Mouse (Mus musculus) embryonic facial prominence, embryonic 14.5 days (tissue): Measurements from ENCODE around the gene Wdr37. TPM values are rescaled to one million over a fixed set of nuclear protein-coding genes. Genes with fewer than 3 reads are reported as not detected.

Experiments used
- ATAC-seq: fragments of 200-750 bp; cut with Nextera tagmentation; 2 replicates; pipeline ENCODE4 v1.8.0; 2017; ENCODE audit warnings: low read depth, moderate number of reproducible peaks, moderate TSS enrichment
- DNase-seq: peaks from one replicate; pipeline ENCODE4 v3.0.0-alpha.2; 2015; ENCODE audit warnings: low spot score
- H3K27ac ChIP-seq: fragments of 300-500 bp; sonication (generic); replicated peaks from 2 replicates; pipeline ENCODE4 v1.5.1; 2014; ENCODE audit warnings: low read depth, mild to moderate bottlenecking, low read length, moderate library complexity
- H3K27me3 ChIP-seq: fragments of 300-500 bp; sonication (generic); replicated peaks from 2 replicates; pipeline ENCODE4 v1.6.1; 2014; ENCODE audit warnings: low read length; ENCODE audit not compliant: control insufficient read depth, insufficient read depth
- H3K36me3 ChIP-seq: fragments of 300-500 bp; sonication (generic); 2 replicates; pipeline ENCODE4 v1.6.1; 2014; ENCODE audit warnings: low read length, mixed read lengths; ENCODE audit not compliant: control insufficient read depth, insufficient read depth
- H3K4me1 ChIP-seq: fragments of 300-500 bp; sonication (generic); 2 replicates; pipeline ENCODE4 v1.6.1; 2014; ENCODE audit warnings: antibody characterized with exemption, low read length; ENCODE audit not compliant: control insufficient read depth, insufficient read depth
- H3K4me2 ChIP-seq: fragments of 300-500 bp; sonication (generic); 2 replicates; pipeline ENCODE4 v1.6.1; 2014; ENCODE audit warnings: low read depth, mild to moderate bottlenecking, low read length, moderate library complexity, mixed read lengths
- H3K4me3 ChIP-seq: fragments of 300-500 bp; sonication (generic); 2 replicates; pipeline ENCODE4 v1.5.1; 2014; ENCODE audit warnings: low read depth, mild to moderate bottlenecking, low read length
- H3K9ac ChIP-seq: fragments of 300-500 bp; sonication (generic); 2 replicates; pipeline ENCODE4 v1.6.1; 2014; ENCODE audit warnings: low read depth, mild to moderate bottlenecking, low read length, moderate library complexity, mixed read lengths
- H3K9me3 ChIP-seq: fragments of 300-500 bp; sonication (generic); 2 replicates; pipeline ENCODE4 v1.6.1; 2016; ENCODE audit warnings: low read length; ENCODE audit not compliant: control insufficient read depth
- WGBS: fragments of 180-500 bp; shearing (Covaris S2); extraction: QIAGEN DNeasy Blood & Tissue Kit; methylation state at CpG from one replicate; pipeline ENCODE4 v1.1.7; 2014; 5-methylcytosine and 5-hydroxymethylcytosine counted together
- polyA plus RNA-seq: library from polyadenylated mRNA; unstranded; fragments of >200 nt; fragmentation: Nextera tagmentation; extraction: Ambion mirVana; gene quantifications from 2 replicates; pipeline ENCODE4 v1.2.1, GENCODE M21; 2014

The Wdr37 gene
- polyA plus RNA-seq, 1 experiment from 2014 or later: 21.9 TPM

DNA sequence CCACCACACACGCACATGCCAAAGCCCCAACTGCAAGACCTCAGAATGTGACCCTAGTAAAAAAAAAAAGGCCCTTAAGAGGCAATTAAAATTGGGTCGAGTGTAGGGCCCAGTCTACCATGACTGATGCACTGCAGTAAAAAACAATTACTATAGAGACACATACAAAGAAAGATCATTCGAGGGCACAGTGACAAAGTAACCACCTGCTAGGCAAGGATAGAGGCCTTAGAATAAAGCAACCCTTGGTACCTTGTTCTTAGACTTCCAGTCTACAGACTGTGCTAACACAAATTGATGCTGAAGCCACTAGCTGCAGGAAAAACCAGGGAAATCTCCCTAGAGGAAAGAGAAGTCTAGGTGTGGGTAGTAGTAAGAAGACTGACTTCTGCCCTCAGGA is 33.3 kb downstream of the Wdr37 start:
- WGBS: 74% methylated on average over 3 of the region's 3 CpGs
- Histone ChIP-seq H3K4me2 (no peak overlapping the region), H3K4me3 (no peak overlapping the region), H3K27me3 (no peaks in the 10 kb centered on the region), H3K9me3 (no peaks in the 10 kb centered on the region), H3K4me1 (no peaks in the 10 kb centered on the region), H3K36me3 (peaks cover 91% of the 10 kb centered on the region), H3K27ac (no peak overlapping the region), H3K9ac (no peak overlapping the region)
- ATAC-seq (no peak), DNase-seq (no peak)

DNA sequence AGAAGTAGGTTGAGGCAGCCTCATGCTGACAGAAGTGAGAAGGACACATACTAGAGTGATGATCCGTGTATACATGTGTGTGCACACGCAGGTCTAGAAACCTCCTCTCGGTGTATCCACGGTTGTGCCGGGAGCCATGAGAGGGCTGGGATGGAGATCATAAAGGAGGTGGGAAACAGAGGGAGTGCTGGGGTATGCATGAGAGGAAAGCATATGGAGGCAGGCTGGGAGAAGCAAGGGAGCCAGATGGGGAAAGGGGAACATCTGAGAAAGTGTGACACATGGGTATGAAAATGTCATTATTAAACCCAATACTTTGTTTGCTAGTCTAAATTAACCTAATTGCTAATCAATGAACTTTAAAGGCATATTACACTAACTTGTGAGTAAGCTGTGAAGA is 37.1 kb downstream of the Wdr37 start:
- Histone ChIP-seq H3K27me3 (no peaks in the 10 kb centered on the region), H3K9me3 (no peaks in the 10 kb centered on the region), H3K4me3 (no peak overlapping the region), H3K36me3 (peaks cover 74% of the 10 kb centered on the region), H3K4me2 (no peak overlapping the region), H3K9ac (no peak overlapping the region), H3K4me1 (no peaks in the 10 kb centered on the region), H3K27ac (no peak overlapping the region)
- 96% methylated on average over 5 of the region's 5 CpGs for WGBS
- ATAC-seq (no peak), DNase-seq (no peak)

- ATAC-seq (no peak), DNase-seq (no peak)
- Histone ChIP-seq H3K9me3 (no peaks in the 10 kb centered on the region), H3K27ac (no peak overlapping the region), H3K4me3 (no peak overlapping the region), H3K27me3 (no peaks in the 10 kb centered on the region), H3K9ac (no peak overlapping the region), H3K4me1 (no peaks in the 10 kb centered on the region), H3K36me3 (peaks cover 66% of the 10 kb centered on the region), H3K4me2 (no peak overlapping the region)
- WGBS: 79% methylated on average over 7 of the region's 7 CpGs
Observed at GRCm38 (mm10) chr13:8831546-8832251, 40.0 kb downstream of the Wdr37 start.

GRCm38 (mm10) chr13:8830696-8831095 is 41.0 kb downstream of the Wdr37 start:
- ATAC-seq: no peak
- no peak overlapping the region for H3K27ac ChIP-seq
- no peak overlapping the region for H3K4me2 ChIP-seq
- H3K27me3 ChIP-seq: no peaks in the 10 kb centered on the region
- no peak for DNase-seq
- peaks cover 57% of the 10 kb centered on the region for H3K36me3 ChIP-seq
- H3K9me3 ChIP-seq: no peaks in the 10 kb centered on the region
- H3K4me3 ChIP-seq: no peak overlapping the region
- no peak overlapping the region for H3K9ac ChIP-seq
- H3K4me1 ChIP-seq: no peaks in the 10 kb centered on the region

DNA sequence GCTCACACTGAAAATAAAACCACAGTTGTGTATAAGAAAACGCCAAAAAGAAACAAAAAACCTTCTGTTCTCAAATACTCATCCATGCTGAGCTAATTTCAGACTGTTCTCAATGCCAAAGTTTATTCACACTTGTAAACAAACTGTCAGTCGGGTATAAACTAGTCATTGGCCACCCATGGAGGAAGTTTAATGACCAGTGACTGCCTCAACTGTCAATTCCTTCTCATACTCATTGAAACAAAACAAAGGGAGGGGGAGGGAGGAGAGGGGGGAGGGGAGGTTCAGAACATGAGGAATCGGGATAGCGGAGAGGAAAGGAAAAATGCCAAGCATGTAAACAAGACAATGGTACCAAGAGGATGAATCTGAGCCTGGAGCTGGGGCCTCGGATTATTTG is 41.9 kb downstream of the Wdr37 start:
- ATAC-seq (no peak), DNase-seq (peak; percentile 38)
- no peak overlapping the region for H3K4me2 ChIP-seq
- H3K9ac ChIP-seq: no peak overlapping the region
- H3K4me3 ChIP-seq: no peak overlapping the region
- H3K27me3 ChIP-seq: no peaks in the 10 kb centered on the region
- no peaks in the 10 kb centered on the region for H3K9me3 ChIP-seq
- H3K36me3 ChIP-seq: peaks cover 51% of the 10 kb centered on the region
- 54% methylated on average over 5 of the region's 5 CpGs for WGBS
- H3K4me1 ChIP-seq: no peaks in the 10 kb centered on the region
- no peak overlapping the region for H3K27ac ChIP-seq

GRCm38 (mm10) chr13:8828946-8829345 is 42.8 kb downstream of the Wdr37 start:
- Histone ChIP-seq H3K4me1 (no peaks in the 10 kb centered on the region), H3K4me3 (no peak overlapping the region), H3K27ac (no peak overlapping the region), H3K9me3 (no peaks in the 10 kb centered on the region), H3K4me2 (no peak overlapping the region), H3K9ac (no peak overlapping the region), H3K36me3 (peaks cover 43% of the 10 kb centered on the region), H3K27me3 (no peaks in the 10 kb centered on the region)
- DNase-seq: no peak
- ATAC-seq: no peak
- 94% methylated on average over 1 of the region's 1 CpGs for WGBS

GRCm38 (mm10) chr13:8823546-8823945 is 48.2 kb downstream of the Wdr37 start:
- ATAC-seq (no peak), DNase-seq (no peak)
- H3K27ac ChIP-seq: no peak overlapping the region
- no peaks in the 10 kb centered on the region for H3K4me1 ChIP-seq
- no peak overlapping the region for H3K4me2 ChIP-seq
- H3K4me3 ChIP-seq: no peak overlapping the region
- no peak overlapping the region for H3K9ac ChIP-seq
- H3K27me3 ChIP-seq: no peaks in the 10 kb centered on the region
- peaks cover 54% of the 10 kb centered on the region for H3K36me3 ChIP-seq
- WGBS: 93% methylated on average over 8 of the region's 8 CpGs
- H3K9me3 ChIP-seq: no peaks in the 10 kb centered on the region

GRCm38 (mm10) chr13:8823120-8823519 is 48.6 kb downstream of the Wdr37 start:
- ATAC-seq: no peak
- no peak overlapping the region for H3K4me2 ChIP-seq
- H3K4me3 ChIP-seq: no peak overlapping the region
- no peaks in the 10 kb centered on the region for H3K4me1 ChIP-seq
- no peaks in the 10 kb centered on the region for H3K27me3 ChIP-seq
- H3K36me3 ChIP-seq: peaks cover 54% of the 10 kb centered on the region
- WGBS: 83% methylated on average over 6 of the region's 6 CpGs
- no peaks in the 10 kb centered on the region for H3K9me3 ChIP-seq
- no peak overlapping the region for H3K9ac ChIP-seq
- no peak for DNase-seq
- H3K27ac ChIP-seq: no peak overlapping the region

GRCm38 (mm10) chr13:8822201-8822600 is 49.5 kb downstream of the Wdr37 start:
- no peaks in the 10 kb centered on the region for H3K4me1 ChIP-seq
- 96% methylated on average over 4 of the region's 4 CpGs for WGBS
- H3K9me3 ChIP-seq: no peaks in the 10 kb centered on the region
- no peaks in the 10 kb centered on the region for H3K27me3 ChIP-seq
- H3K36me3 ChIP-seq: peaks cover 60% of the 10 kb centered on the region
- H3K9ac ChIP-seq: no peak overlapping the region
- no peak overlapping the region for H3K4me2 ChIP-seq
- DNase-seq (no peak), ATAC-seq (no peak)
- H3K27ac ChIP-seq: no peak overlapping the region
- no peak overlapping the region for H3K4me3 ChIP-seq
